Mouse (Mus musculus) stomach, postnatal 0 days (tissue): ENCODE measurements at regions not wholly inside any gene's neighbourhood (a gene's known extent, or its start where the extent isn't known, plus 50 kb on each side); places are given as distances from the start of the nearest gene placed in this dataset.

ENCODE experiments used
- ATAC-seq: fragments of 200-750 bp; cut with Nextera tagmentation; 2 replicates; pipeline ENCODE4 v1.8.0; 2017; ENCODE audit not compliant: low FRiP score, low TSS enrichment
- DNase-seq: peaks from one replicate; pipeline ENCODE4 v3.0.0-alpha.2; 2016; ENCODE audit warnings: low spot score
- H3K27ac ChIP-seq: fragments of 300-500 bp; sonication (generic); replicated peaks from 2 replicates; pipeline ENCODE4 v1.5.1; 2014; ENCODE audit warnings: mild to moderate bottlenecking, control low read depth
- H3K27me3 ChIP-seq: fragments of 300-500 bp; sonication (generic); 2 replicates; pipeline ENCODE4 v1.6.1; 2014; ENCODE audit warnings: low read length; ENCODE audit not compliant: control insufficient read depth, insufficient read depth
- H3K36me3 ChIP-seq: fragments of 300-500 bp; sonication (generic); 2 replicates; pipeline ENCODE4 v1.6.1; 2014; ENCODE audit warnings: low read length, mixed read lengths; ENCODE audit not compliant: control insufficient read depth, insufficient read depth
- H3K4me1 ChIP-seq: fragments of 300-500 bp; sonication (generic); replicated peaks from 2 replicates; pipeline ENCODE4 v1.6.1; 2014; ENCODE audit warnings: antibody characterized with exemption; ENCODE audit not compliant: control insufficient read depth, insufficient read depth
- H3K4me2 ChIP-seq: fragments of 300-500 bp; sonication (generic); replicated peaks from 2 replicates; pipeline ENCODE4 v1.6.1; 2014; ENCODE audit warnings: low read depth, mild to moderate bottlenecking, control low read depth, moderate library complexity
- H3K4me3 ChIP-seq: fragments of 300-500 bp; sonication (generic); 2 replicates; pipeline ENCODE4 v1.5.1; 2014; ENCODE audit warnings: low read depth, low read length, control low read depth
- H3K9ac ChIP-seq: fragments of 300-500 bp; sonication (generic); 2 replicates; pipeline ENCODE4 v1.6.1; 2014; ENCODE audit warnings: mild to moderate bottlenecking, low read length, control low read depth, mixed read lengths
- H3K9me3 ChIP-seq: fragments of 300-500 bp; sonication (generic); 2 replicates; pipeline ENCODE4 v1.6.1; 2016; ENCODE audit warnings: low read length; ENCODE audit not compliant: control insufficient read depth
- CTCF ChIP-seq: IDR thresholded peaks from 2 replicates; pipeline ENCODE4 v1.5.1; 2016; ENCODE audit warnings: antibody characterized with exemption, low read depth, mild to moderate bottlenecking, moderate library complexity
- EP300 ChIP-seq: optimal IDR thresholded peaks from 2 replicates; pipeline ENCODE3; 2016; ENCODE audit warnings: antibody characterized with exemption
- WGBS: fragments of 180-500 bp; shearing (Covaris S2); extraction: QIAGEN DNeasy Blood & Tissue Kit; methylation state at CpG from one replicate; pipeline ENCODE4 v1.1.7; 2014; 5-methylcytosine and 5-hydroxymethylcytosine counted together

- no peaks in the 10 kb centered on the region for H3K27me3 ChIP-seq
- H3K9me3 ChIP-seq: no peaks in the 10 kb centered on the region
- DNase-seq (peak; percentile 16), ATAC-seq (no peak)
- H3K4me3 ChIP-seq: no peak overlapping the region; the same call in 1 of the 2 replicates
- H3K36me3 ChIP-seq: no peaks in the 10 kb centered on the region
- WGBS: 18% methylated on average over 24 of the region's 24 CpGs
- H3K4me2 ChIP-seq: peak overlapping the region; percentile 45
- no peaks in the 10 kb centered on the region for H3K4me1 ChIP-seq
- TF ChIP-seq CTCF (no peak), EP300 (no peak)
- H3K9ac ChIP-seq: peak overlapping the region; percentile 43; the same call in 1 of the 2 replicates
- no peak overlapping the region for H3K27ac ChIP-seq
Measured at GRCm38 (mm10) chr9:41375984-41376651, 214.6 kb upstream of the Ubash3b start.

- no peaks in the 10 kb centered on the region for H3K9me3 ChIP-seq
- H3K36me3 ChIP-seq: no peaks in the 10 kb centered on the region
- no peaks in the 10 kb centered on the region for H3K4me1 ChIP-seq
- H3K27me3 ChIP-seq: no peaks in the 10 kb centered on the region
- 56% methylated on average over 14 of the region's 14 CpGs for WGBS
- ATAC-seq (no peak), DNase-seq (no peak)
- TF ChIP-seq CTCF (no peak), EP300 (no peak)
- H3K4me3 ChIP-seq: no peak overlapping the region
- no peak overlapping the region for H3K27ac ChIP-seq
- no peak overlapping the region for H3K4me2 ChIP-seq
- no peak overlapping the region for H3K9ac ChIP-seq
Measured at GRCm38 (mm10) chr9:41374591-41375481, 213.3 kb upstream of the Ubash3b start.

- Histone ChIP-seq H3K27ac (no peak overlapping the region), H3K27me3 (no peaks in the 10 kb centered on the region), H3K36me3 (no peaks in the 10 kb centered on the region), H3K9me3 (no peaks in the 10 kb centered on the region), H3K4me3 (no peak overlapping the region), H3K9ac (no peak overlapping the region), H3K4me2 (no peak overlapping the region), H3K4me1 (no peaks in the 10 kb centered on the region)
- no peak for DNase-seq
- no peak for ATAC-seq
- TF ChIP-seq EP300 (no peak), CTCF (no peak)
- 76% methylated on average over 3 of the region's 3 CpGs for WGBS
Measured at GRCm38 (mm10) chr9:41366405-41366804, 204.9 kb upstream of the Ubash3b start.

GRCm38 (mm10) chr9:41365251-41365650 lies 203.8 kb upstream of the Ubash3b start:
- no peak overlapping the region for H3K4me2 ChIP-seq
- H3K9me3 ChIP-seq: no peaks in the 10 kb centered on the region
- H3K27ac ChIP-seq: no peak overlapping the region
- DNase-seq (no peak), ATAC-seq (no peak)
- TF ChIP-seq EP300 (no peak), CTCF (no peak)
- 22% methylated on average over 5 of the region's 5 CpGs for WGBS
- H3K27me3 ChIP-seq: no peaks in the 10 kb centered on the region
- H3K9ac ChIP-seq: no peak overlapping the region
- H3K4me3 ChIP-seq: no peak overlapping the region
- H3K4me1 ChIP-seq: no peaks in the 10 kb centered on the region
- H3K36me3 ChIP-seq: no peaks in the 10 kb centered on the region

GRCm38 (mm10) chr9:41364442-41365250 lies 203.1 kb upstream of the Ubash3b start:
- DNase-seq (no peak), ATAC-seq (no peak)
- no peaks in the 10 kb centered on the region for H3K9me3 ChIP-seq
- no peak overlapping the region for H3K27ac ChIP-seq
- H3K4me2 ChIP-seq: no peak overlapping the region
- H3K4me1 ChIP-seq: no peaks in the 10 kb centered on the region
- H3K9ac ChIP-seq: no peak overlapping the region
- no peaks in the 10 kb centered on the region for H3K36me3 ChIP-seq
- H3K4me3 ChIP-seq: no peak overlapping the region
- WGBS: 62% methylated on average over 6 of the region's 6 CpGs
- TF ChIP-seq EP300 (no peak), CTCF (no peak)
- H3K27me3 ChIP-seq: no peaks in the 10 kb centered on the region
